Mouse (Mus musculus) lung, embryonic 14.5 days (tissue): ENCODE results near the gene Narfl. TPM values are rescaled to one million over a fixed set of nuclear protein-coding genes. Genes with fewer than 3 reads are reported as not detected.

ENCODE experiments used
- ATAC-seq: fragments of 200-750 bp; cut with Nextera tagmentation; 2 replicates; pipeline ENCODE4 v1.8.0; 2017; ENCODE audit warnings: mild to moderate bottlenecking, moderate TSS enrichment, moderate library complexity; ENCODE audit not compliant: insufficient read depth
- DNase-seq: peaks from one replicate; pipeline ENCODE4 v3.0.0-alpha.2; 2015
- H3K27ac ChIP-seq: fragments of 300-500 bp; sonication (generic); 2 replicates; pipeline ENCODE4 v1.5.1; 2014; ENCODE audit warnings: low read depth, mild to moderate bottlenecking, moderate library complexity
- H3K27me3 ChIP-seq: fragments of 300-500 bp; sonication (generic); 2 replicates; pipeline ENCODE4 v1.6.1; 2014; ENCODE audit warnings: low read length, control low read depth; ENCODE audit not compliant: insufficient read depth
- H3K36me3 ChIP-seq: fragments of 300-500 bp; sonication (generic); 2 replicates; pipeline ENCODE4 v1.6.1; 2014; ENCODE audit warnings: control low read depth; ENCODE audit not compliant: insufficient read depth
- H3K4me1 ChIP-seq: fragments of 300-500 bp; sonication (generic); 2 replicates; pipeline ENCODE4 v1.6.1; 2014; ENCODE audit warnings: antibody characterized with exemption, control low read depth; ENCODE audit not compliant: insufficient read depth
- H3K4me2 ChIP-seq: fragments of 300-500 bp; sonication (generic); 2 replicates; pipeline ENCODE4 v1.6.1; 2014; ENCODE audit warnings: mild to moderate bottlenecking
- H3K4me3 ChIP-seq: fragments of 300-500 bp; sonication (generic); 2 replicates; pipeline ENCODE4 v1.5.1; 2014; ENCODE audit warnings: low read depth, low read length
- H3K9ac ChIP-seq: fragments of 300-500 bp; sonication (generic); 2 replicates; pipeline ENCODE4 v1.6.1; 2014
- H3K9me3 ChIP-seq: fragments of 300-500 bp; sonication (generic); 2 replicates; pipeline ENCODE4 v1.6.1; 2016; ENCODE audit warnings: low read depth, low read length, control low read depth
- CTCF ChIP-seq: IDR thresholded peaks from 2 replicates; pipeline ENCODE4 v1.5.1; 2016; ENCODE audit warnings: antibody characterized with exemption, low read depth
- WGBS: fragments of 180-500 bp; shearing (Covaris S2); extraction: QIAGEN DNeasy Blood & Tissue Kit; methylation state at CpG from one replicate; pipeline ENCODE4 v1.1.7; 2014; 5-methylcytosine and 5-hydroxymethylcytosine counted together
- polyA plus RNA-seq: library from polyadenylated mRNA; unstranded; fragments of >200 nt; fragmentation: Nextera tagmentation; extraction: Ambion mirVana; gene quantifications from 2 replicates; pipeline ENCODE4 v1.2.1, GENCODE M21; 2014

Narfl gene
- polyA plus RNA-seq, 1 experiment from 2014 or later = 25.6 TPM

GRCm38 (mm10) chr17:25792615-25793014, 19.0 kb downstream of the Narfl start, which contains the start of gene Fam173a:
Fam173a (minus strand) TSS chr17:25792901.
- Histone ChIP-seq H3K36me3 (peaks cover 31% of the 10 kb centered on the region), H3K4me2 (peak within 1 kb of the TSS; percentile 67), H3K9me3 (no peaks in the 10 kb centered on the region), H3K4me3 (peak within 1 kb of the TSS; percentile 74), H3K27ac (peak within 1 kb of the TSS; percentile 94), H3K9ac (peak within 1 kb of the TSS; percentile 71), H3K4me1 (peaks cover 14% of the 10 kb centered on the region), H3K27me3 (no peaks in the 10 kb centered on the region)
- WGBS = under 1% methylated on average over 14 of the region's 14 CpGs
- TF ChIP-seq CTCF = no peak
- DNase-seq (peak; percentile 96), ATAC-seq (peak; percentile 81)

DNA sequence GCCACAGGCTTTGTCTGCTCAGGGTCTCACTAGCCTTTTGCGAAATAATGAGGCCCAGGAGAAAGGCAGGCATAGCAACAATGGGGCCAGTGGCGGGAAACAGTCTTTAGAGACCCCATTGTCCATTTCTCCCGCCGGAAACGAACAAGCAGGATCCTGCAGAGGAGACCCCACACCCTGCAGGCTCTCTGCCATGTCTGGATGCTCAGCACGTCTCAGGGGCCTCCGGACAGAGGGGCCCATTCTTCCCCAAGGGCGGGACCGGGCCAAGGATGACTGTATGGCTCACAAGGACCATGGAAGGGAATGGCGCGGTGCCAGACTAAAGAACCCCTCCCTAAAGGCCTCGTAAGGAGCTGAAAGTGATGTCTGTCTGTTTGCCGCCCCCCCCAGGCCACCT, 20.6 kb downstream of the Narfl start:
- Histone ChIP-seq H3K9ac (no peak overlapping the region), H3K27me3 (no peaks in the 10 kb centered on the region), H3K9me3 (no peaks in the 10 kb centered on the region), H3K4me3 (no peak overlapping the region), H3K4me2 (peak overlapping the region; percentile 1; the same call in 1 of the 2 replicates), H3K36me3 (peaks cover 17% of the 10 kb centered on the region; the same call in 1 of the 2 replicates), H3K4me1 (peaks cover 14% of the 10 kb centered on the region), H3K27ac (peak overlapping the region; percentile 27; the same call in 1 of the 2 replicates)
- no peak for TF ChIP-seq CTCF
- WGBS = 70% methylated on average over 13 of the region's 13 CpGs
- ATAC-seq (no peak), DNase-seq (no peak)

- no peaks in the 10 kb centered on the region for H3K27me3 ChIP-seq
- H3K4me2 ChIP-seq = peak overlapping the region; percentile 98
- WGBS = 84% methylated on average over 17 of the region's 17 CpGs
- 0 out of 2 replicates have a peak, but pooled peaks cover 10% of the 10 kb centered on the region for H3K36me3 ChIP-seq
- H3K9me3 ChIP-seq = no peaks in the 10 kb centered on the region
- no peak for TF ChIP-seq CTCF
- peak overlapping the region; percentile 61 for H3K4me3 ChIP-seq
- no peak for DNase-seq
- H3K27ac ChIP-seq = no peak overlapping the region
- H3K9ac ChIP-seq = no peak overlapping the region
- no peak for ATAC-seq
- peaks cover 14% of the 10 kb centered on the region for H3K4me1 ChIP-seq
Observed at GRCm38 (mm10) chr17:25794998-25795397, 21.4 kb downstream of the Narfl start.

DNA sequence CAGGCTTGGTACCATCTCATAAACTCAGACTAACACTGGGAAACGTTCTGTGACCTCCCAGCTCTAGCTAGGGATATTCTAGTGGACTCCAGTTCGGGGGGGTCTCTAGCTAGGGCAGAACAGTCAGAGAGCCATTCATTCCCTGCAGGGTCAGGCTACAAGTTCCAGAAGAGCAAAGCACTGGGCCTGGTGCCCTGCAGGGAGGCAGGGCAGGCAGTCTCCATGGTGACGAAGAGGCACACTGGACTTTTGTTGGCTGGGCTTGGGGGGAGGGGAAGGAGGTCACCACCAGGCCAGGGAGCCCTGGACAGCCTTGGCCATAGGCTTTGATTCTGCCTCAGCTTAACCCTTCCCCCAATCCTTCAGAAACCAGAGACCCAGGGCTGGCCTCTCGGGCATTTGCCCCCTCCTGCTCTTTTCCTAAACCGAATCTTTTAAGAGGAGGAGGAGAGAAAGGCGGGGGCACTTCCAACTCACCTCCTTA, 22.1 kb downstream of the Narfl start, which contains the start of gene AC134908.4:
Gene AC134908.4 (minus strand): TSS at position 51 of the 484 bp plus-strand sequence.
- 0 out of 2 replicates have a peak, but pooled peaks cover 10% of the 10 kb centered on the region for H3K36me3 ChIP-seq
- H3K27ac ChIP-seq = peak within 1 kb of the TSS; percentile 64; the same call in 1 of the 2 replicates
- H3K9me3 ChIP-seq = no peaks in the 10 kb centered on the region
- H3K9ac ChIP-seq = peak within 1 kb of the TSS; percentile 52
- peak within 1 kb of the TSS; percentile 98 for H3K4me2 ChIP-seq
- TF ChIP-seq CTCF = no peak
- peaks cover 14% of the 10 kb centered on the region for H3K4me1 ChIP-seq
- ATAC-seq = no peak
- peak within 1 kb of the TSS; percentile 61 for H3K4me3 ChIP-seq
- 20% methylated on average over 6 of the region's 6 CpGs for WGBS
- no peaks in the 10 kb centered on the region for H3K27me3 ChIP-seq
- DNase-seq = peak; percentile 38

GRCm38 (mm10) chr17:25796211-25796771, 22.7 kb downstream of the Narfl start:
- no peak for DNase-seq

GRCm38 (mm10) chr17:25796951-25797369, 23.4 kb downstream of the Narfl start, which contains the start of gene Metrn:
Metrn (minus strand) TSS chr17:25797136.
- under 1% methylated on average over 35 of the region's 35 CpGs for WGBS
- peak within 1 kb of the TSS; percentile 61 for H3K4me3 ChIP-seq
- no peak for TF ChIP-seq CTCF
- ATAC-seq (peak; percentile 78), DNase-seq (peak; percentile 94)
- H3K27ac ChIP-seq = peak within 1 kb of the TSS; percentile 64; the same call in 1 of the 2 replicates
- 0 out of 2 replicates have a peak, but pooled peaks cover 10% of the 10 kb centered on the region for H3K36me3 ChIP-seq
- H3K27me3 ChIP-seq = no peaks in the 10 kb centered on the region
- peaks cover 14% of the 10 kb centered on the region for H3K4me1 ChIP-seq
- H3K9me3 ChIP-seq = no peaks in the 10 kb centered on the region
- peak within 1 kb of the TSS; percentile 98 for H3K4me2 ChIP-seq
- peak within 1 kb of the TSS; percentile 52 for H3K9ac ChIP-seq

More at GRCm38 (mm10) chr17:25796211-25796771, 22.7 kb downstream of the Narfl start:
- 0 out of 2 replicates have a peak, but pooled peaks cover 10% of the 10 kb centered on the region for H3K36me3 ChIP-seq
- peak overlapping the region; percentile 98 for H3K4me2 ChIP-seq
- H3K27ac ChIP-seq = peak overlapping the region; percentile 64; the same call in 1 of the 2 replicates
- peak; percentile 3; the same call in 1 of the 2 replicates for ATAC-seq
- no peaks in the 10 kb centered on the region for H3K27me3 ChIP-seq
- H3K9me3 ChIP-seq = no peaks in the 10 kb centered on the region
- peaks cover 14% of the 10 kb centered on the region for H3K4me1 ChIP-seq
- peak overlapping the region; percentile 61 for H3K4me3 ChIP-seq
- under 1% methylated on average over 37 of the region's 37 CpGs for WGBS
- no peak for TF ChIP-seq CTCF
- H3K9ac ChIP-seq = peak overlapping the region; percentile 52

DNA sequence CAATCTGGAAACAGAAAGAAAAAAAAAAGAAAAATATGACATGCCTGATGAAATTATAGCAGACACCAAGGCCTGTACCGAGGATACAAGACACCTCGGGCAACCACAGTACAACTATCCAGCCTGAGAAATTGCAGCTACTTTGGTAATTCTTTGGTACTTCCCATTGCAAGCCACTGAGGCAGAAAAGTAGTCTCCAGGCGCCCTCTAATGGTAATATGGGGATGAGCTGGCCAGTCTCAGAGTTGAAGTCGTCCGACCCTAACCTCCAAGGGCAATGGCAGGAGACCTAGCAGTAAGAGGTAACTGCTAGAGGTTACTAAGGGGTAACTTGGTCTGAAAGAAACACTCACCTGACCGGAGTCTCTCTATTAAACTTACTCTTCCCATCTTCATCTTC, 27.5 kb downstream of the Narfl start:
- TF ChIP-seq CTCF = peak; percentile 84
- no peak overlapping the region for H3K9ac ChIP-seq
- no peaks in the 10 kb centered on the region for H3K36me3 ChIP-seq
- DNase-seq = peak; percentile 91
- no peak overlapping the region for H3K4me3 ChIP-seq
- H3K9me3 ChIP-seq = no peaks in the 10 kb centered on the region
- WGBS = 6% methylated on average over 6 of the region's 6 CpGs
- ATAC-seq = no peak
- H3K27ac ChIP-seq = no peak overlapping the region
- H3K4me2 ChIP-seq = no peak overlapping the region
- H3K27me3 ChIP-seq = no peaks in the 10 kb centered on the region
- peaks cover under 1% of the 10 kb centered on the region; the same call in 1 of the 2 replicates for H3K4me1 ChIP-seq
